Mouse (Mus musculus) stomach, postnatal 0 days (tissue): ENCODE data around the gene Inpp5b.

Experiments used
- CTCF ChIP-seq: IDR thresholded peaks from 2 replicates; pipeline ENCODE4 v1.5.1; 2016; ENCODE audit warnings: antibody characterized with exemption, low read depth, mild to moderate bottlenecking, moderate library complexity
- EP300 ChIP-seq: optimal IDR thresholded peaks from 2 replicates; pipeline ENCODE3; 2016; ENCODE audit warnings: antibody characterized with exemption

- no peak for TF ChIP-seq CTCF
- TF ChIP-seq EP300 = no peak
Measured at GRCm38 (mm10) chr4:124703406-124703805, 38.2 kb upstream of the Inpp5b start.
